8 mouse cellular contexts compared by ENCODE assay signal in the genomic region with DNA sequence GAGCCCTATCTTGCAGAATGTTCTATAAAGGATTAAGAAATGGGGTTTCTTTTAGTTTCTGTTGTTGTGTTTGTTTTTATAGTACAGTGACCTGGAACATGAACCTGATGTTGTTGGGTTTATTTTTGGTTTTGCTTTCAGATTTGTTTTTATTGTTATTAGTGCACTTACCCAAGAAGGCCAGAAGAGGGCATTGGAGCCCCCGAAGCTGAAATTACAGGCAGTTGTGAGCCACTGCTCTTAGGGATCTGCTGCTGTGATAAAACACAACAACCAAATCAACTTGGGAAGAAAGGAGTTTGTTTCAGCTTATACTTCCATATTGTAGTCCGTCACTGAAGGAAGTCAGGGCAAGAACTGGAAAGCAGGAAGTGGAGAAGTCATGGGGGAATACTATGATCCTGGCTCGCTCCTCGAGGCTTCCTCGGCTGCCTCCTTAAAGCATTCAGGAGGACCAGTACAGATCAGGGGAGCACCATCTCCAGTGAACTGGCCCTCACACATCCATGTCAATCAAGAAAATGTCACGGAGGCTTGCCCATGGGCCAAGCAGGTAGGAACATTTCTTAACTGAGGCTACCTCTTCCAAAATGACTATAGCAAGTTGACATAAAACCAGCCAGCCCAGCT. TPM values are rescaled to one million over a fixed set of nuclear protein-coding genes. Genes with fewer than 3 reads are reported as not detected.
A peak's percentile ranks its signal among the peaks of the same experiment; 100 is the strongest.
DNase-seq lines count a peak whose midpoint lies in the region; ATAC-seq and TF ChIP-seq lines count a peak whose summit lies in the region.

No protein-coding gene starts in this region.

- no peak overlapping the region for H3K4me2 ChIP-seq in heart, embryonic 12.5 days
- H3K4me2 ChIP-seq in embryonic facial prominence, embryonic 14.5 days (ENCODE audit: low read depth, low read length): no peak overlapping the region
- no peak overlapping the region for H3K4me2 ChIP-seq in liver, embryonic 14.5 days (ENCODE audit: low read depth)

- peaks cover 4% of the 10 kb centered on the region; the same call in 1 of the 2 replicates for H3K27me3 ChIP-seq in heart, embryonic 12.5 days (replicated peaks)
- H3K27me3 ChIP-seq in embryonic facial prominence, embryonic 14.5 days (replicated peaks; ENCODE audit: control insufficient read depth, insufficient read depth, low read length): no peaks in the 10 kb centered on the region
- no peaks in the 10 kb centered on the region for H3K27me3 ChIP-seq in liver, embryonic 14.5 days (ENCODE audit: control insufficient read depth, insufficient read depth, low read length)

- no peaks in the 10 kb centered on the region for H3K4me1 ChIP-seq in heart, embryonic 12.5 days (replicated peaks)
- H3K4me1 ChIP-seq in embryonic facial prominence, embryonic 14.5 days (ENCODE audit: control insufficient read depth, insufficient read depth, low read length): no peaks in the 10 kb centered on the region
- 0 out of 4 replicates have a peak, but pooled peaks cover 0 to 4% of the 10 kb centered on the region in 2 experiments for H3K4me1 ChIP-seq in liver, embryonic 14.5 days (replicated peaks; ENCODE audit: control insufficient read depth in 2 of 2, insufficient read depth in 2 of 2, low read length in 1 of 2)

- TF ChIP-seq CTCF in liver, embryonic 14.5 days (IDR thresholded peaks at IDR 0.05; ENCODE audit: low read depth): peak; percentile 52

- H3K4me3 ChIP-seq in heart, embryonic 12.5 days: no peak overlapping the region
- no peak overlapping the region for H3K4me3 ChIP-seq in embryonic facial prominence, embryonic 14.5 days (ENCODE audit: low read depth, low read length)
- no peak overlapping the region for H3K4me3 ChIP-seq in liver, embryonic 14.5 days (ENCODE audit: insufficient read depth in 1 of 2, low read depth in 2 of 2, low read length in 2 of 2)

- H3K9ac ChIP-seq in heart, embryonic 12.5 days: no peak overlapping the region
- no peak overlapping the region for H3K9ac ChIP-seq in embryonic facial prominence, embryonic 14.5 days (ENCODE audit: low read depth, low read length)
- H3K9ac ChIP-seq in liver, embryonic 14.5 days (replicated peaks): no peak overlapping the region

- H3K27ac ChIP-seq in heart, embryonic 12.5 days (ENCODE audit: poor library complexity, severe bottlenecking): no peak overlapping the region
- H3K27ac ChIP-seq in embryonic facial prominence, embryonic 14.5 days (replicated peaks; ENCODE audit: low read depth, low read length): no peak overlapping the region
- no peak overlapping the region for H3K27ac ChIP-seq in liver, embryonic 14.5 days

- WGBS in heart, embryonic 12.5 days: 53% methylated on average over 6 of the region's 6 CpGs
- WGBS in embryonic facial prominence, embryonic 14.5 days: 35% methylated on average over 6 of the region's 6 CpGs
- WGBS in liver, embryonic 14.5 days (ENCODE audit: insufficient replicate concordance): 39% methylated on average over 6 of the region's 6 CpGs

- TF ChIP-seq EP300 in liver, embryonic 14.5 days (IDR thresholded peaks at IDR 0.05; ENCODE audit: low read depth): no peak

- peaks cover 3% of the 10 kb centered on the region; the same call in 1 of the 2 replicates for H3K36me3 ChIP-seq in heart, embryonic 12.5 days
- H3K36me3 ChIP-seq in embryonic facial prominence, embryonic 14.5 days (ENCODE audit: control insufficient read depth, insufficient read depth, low read length): 0 out of 2 replicates have a peak, but pooled peaks cover 3% of the 10 kb centered on the region
- H3K36me3 ChIP-seq in liver, embryonic 14.5 days (replicated peaks; ENCODE audit: control insufficient read depth, insufficient read depth, low read depth): no peaks in the 10 kb centered on the region

- ATAC-seq in heart, embryonic 12.5 days (ENCODE audit: insufficient number of reproducible peaks, low FRiP score): no peak
- ATAC-seq in embryonic facial prominence, embryonic 14.5 days (ENCODE audit: low read depth): no peak
- ATAC-seq in liver, embryonic 14.5 days (ENCODE audit: insufficient read depth): no peak

- H3K9me3 ChIP-seq in heart, embryonic 12.5 days (replicated peaks): no peaks in the 10 kb centered on the region
- H3K9me3 ChIP-seq in embryonic facial prominence, embryonic 14.5 days (ENCODE audit: control insufficient read depth, low read length): no peaks in the 10 kb centered on the region
- no peaks in the 10 kb centered on the region for H3K9me3 ChIP-seq in liver, embryonic 14.5 days (ENCODE audit: control insufficient read depth, low read length)

- peak; percentile 48 to 70 for DNase-seq in heart, adult 18-20 months
- peak; percentile 65 for DNase-seq in A20 (ENCODE audit: low read depth, low spot score)
- DNase-seq in T-cell, adult 2 months (ENCODE audit: low spot score): peak; percentile 41
- DNase-seq in embryonic facial prominence, embryonic 14.5 days (ENCODE audit: low spot score): peak; percentile 47
- no peak for DNase-seq in liver, embryonic 14.5 days (ENCODE audit: low read depth in 3 of 3, low spot score in 3 of 3)
- peak; percentile 15 for DNase-seq in thymus, postnatal 25 days
- DNase-seq in ovary, postnatal 36 days (ENCODE audit: low spot score): no peak

RNA-seq across cellular contexts. Expression of gene Enpp5, which starts 2.4 kb away (rescaled TPM):
- 10 to 100 TPM; 15.6 to 17.7 TPM for total RNA-seq in heart, adult 18-20 months (2021)
- polyA plus RNA-seq in heart, embryonic 12.5 days (2016; fragmentation: Nextera tagmentation; extraction: Ambion mirVana): 13.8 and 14.6 TPM in 2 replicates
- polyA plus RNA-seq in embryonic facial prominence, embryonic 14.5 days (2014; fragmentation: Nextera tagmentation; extraction: Ambion mirVana): 11.5 and 14.6 TPM in 2 replicates
- polyA plus RNA-seq in liver, embryonic 14.5 days (2012; rRNA removed): 3.5 and 4.1 TPM in 2 replicates
- 3.3 and 3.8 TPM in 2 replicates for polyA plus RNA-seq in liver, embryonic 14.5 days (2014; fragmentation: Nextera tagmentation; extraction: Ambion mirVana)

RNA-seq across cellular contexts. Expression of gene Enpp4, which starts 29.4 kb away (rescaled TPM):
- total RNA-seq in heart, adult 18-20 months (2021): 10 to 100 TPM; 26.2 to 26.4 TPM
- polyA plus RNA-seq in heart, embryonic 12.5 days (2016; fragmentation: Nextera tagmentation; extraction: Ambion mirVana): 7.2 and 8.1 TPM in 2 replicates
- polyA plus RNA-seq in embryonic facial prominence, embryonic 14.5 days (2014; fragmentation: Nextera tagmentation; extraction: Ambion mirVana): 3.9 TPM in 2 replicates
- 2.0 and 2.7 TPM in 2 replicates for polyA plus RNA-seq in liver, embryonic 14.5 days (2012; rRNA removed)
- 3.5 and 3.8 TPM in 2 replicates for polyA plus RNA-seq in liver, embryonic 14.5 days (2014; fragmentation: Nextera tagmentation; extraction: Ambion mirVana)

Comparison
In these comparisons a context has a peak if more than half of its experiments do, and no peak if none do; other contexts are left out.
1. DNase-seq: peak in heart, adult 18-20 months (2 of 2), A20 (single experiment), T-cell, adult 2 months (single experiment), embryonic facial prominence, embryonic 14.5 days (single experiment) and thymus, postnatal 25 days (single experiment); none in liver, embryonic 14.5 days (0 of 3) and ovary, postnatal 36 days (single experiment).